Mouse (Mus musculus) heart, postnatal 0 days (tissue): ENCODE data around the gene Baz2a. TPM values are rescaled to one million over a fixed set of nuclear protein-coding genes. Genes with fewer than 3 reads are reported as not detected.
"Not testable (repeated sequence)": the region's sequence is repeated elsewhere in the genome, so short reads cannot be mapped to it uniquely, and the experiment has no call there.

Experiments
- ATAC-seq: fragments of 200-750 bp; cut with Nextera tagmentation; 2 replicates; pipeline ENCODE4 v1.8.0; 2017; ENCODE audit warnings: low read depth, moderate number of reproducible peaks, moderate library complexity; ENCODE audit not compliant: insufficient read depth
- DNase-seq: peaks from one replicate; pipeline ENCODE4 v3.0.0-alpha.2; 2016; ENCODE audit warnings: low spot score
- H3K27ac ChIP-seq: fragments of 300-500 bp; sonication (generic); 2 replicates; pipeline ENCODE4 v1.5.1; 2014; ENCODE audit warnings: low read depth, mild to moderate bottlenecking
- H3K27me3 ChIP-seq: fragments of 300-500 bp; sonication (generic); 2 replicates; pipeline ENCODE4 v1.6.1; 2014; ENCODE audit warnings: low read length, mixed read lengths; ENCODE audit not compliant: control insufficient read depth, insufficient read depth
- H3K36me3 ChIP-seq: fragments of 300-500 bp; sonication (generic); replicated peaks from 2 replicates; pipeline ENCODE4 v1.6.1; 2014; ENCODE audit warnings: low read length, mixed read lengths; ENCODE audit not compliant: control insufficient read depth, insufficient read depth
- H3K4me1 ChIP-seq: fragments of 300-500 bp; sonication (generic); 2 replicates; pipeline ENCODE4 v1.6.1; 2014; ENCODE audit warnings: antibody characterized with exemption; ENCODE audit not compliant: control insufficient read depth, insufficient read depth
- H3K4me2 ChIP-seq: fragments of 300-500 bp; sonication (generic); 2 replicates; pipeline ENCODE4 v1.6.1; 2014; ENCODE audit warnings: low read depth, mild to moderate bottlenecking, low read length, moderate library complexity
- H3K4me3 ChIP-seq: fragments of 300-500 bp; sonication (generic); 2 replicates; pipeline ENCODE4 v1.5.1; 2014; ENCODE audit warnings: low read depth, low read length
- H3K9ac ChIP-seq: fragments of 300-500 bp; sonication (generic); replicated peaks from 2 replicates; pipeline ENCODE4 v1.6.1; 2014; ENCODE audit warnings: low read depth, low read length, mixed read lengths
- H3K9me3 ChIP-seq: fragments of 300-500 bp; sonication (generic); replicated peaks from 2 replicates; pipeline ENCODE4 v1.6.1; 2016; ENCODE audit warnings: low read length; ENCODE audit not compliant: control insufficient read depth
- CTCF ChIP-seq: IDR thresholded peaks from 2 replicates; pipeline ENCODE4 v1.5.1; 2016; ENCODE audit warnings: antibody characterized with exemption, control low read depth, low read depth
- EP300 ChIP-seq: IDR thresholded peaks from 2 replicates; pipeline ENCODE4 v1.6.1; 2016; ENCODE audit warnings: antibody characterized with exemption, low read depth
- WGBS: fragments of 180-500 bp; shearing (Covaris S2); extraction: QIAGEN DNeasy Blood & Tissue Kit; methylation state at CpG from one replicate; pipeline ENCODE4 v1.1.7; 2014; 5-methylcytosine and 5-hydroxymethylcytosine counted together
- polyA plus RNA-seq: library from polyadenylated mRNA; unstranded; fragments of >200 nt; fragmentation: Nextera tagmentation; extraction: Ambion mirVana; gene quantifications from 2 replicates; pipeline ENCODE4 v1.2.1, GENCODE M21; 2015
- total RNA-seq: library from RNA; depleted of rRNA; stranded (reverse); fragments of >200 nt; gene quantifications from 2 replicates; pipeline ENCODE4 v1.2.3, GENCODE M21; 2014; ENCODE audit warnings: low replicate concordance

Baz2a gene
- total and polyA plus RNA-seq, 2 experiments from 2014 or later = 7.7 to 15.8 TPM

- H3K27ac ChIP-seq = peak overlapping the region; percentile 63
- H3K36me3 ChIP-seq = peaks cover 22% of the 10 kb centered on the region
- H3K27me3 ChIP-seq = no peaks in the 10 kb centered on the region
- peak; percentile 92 for DNase-seq
- WGBS = 2% methylated on average over 5 of the region's 5 CpGs
- H3K4me1 ChIP-seq = peaks cover 23% of the 10 kb centered on the region
- no peak overlapping the region; the same call in 1 of the 2 replicates for H3K9ac ChIP-seq
- peak; percentile 53 for TF ChIP-seq CTCF
- TF ChIP-seq EP300 = no peak
- no peak overlapping the region for H3K4me3 ChIP-seq
- H3K4me2 ChIP-seq = peak overlapping the region; percentile 32
- ATAC-seq = peak; percentile 91
- H3K9me3 ChIP-seq = no peaks in the 10 kb centered on the region
Measured at GRCm38 (mm10) chr10:128149592-128149991, 58.2 kb downstream of the Baz2a start.

- Histone ChIP-seq H3K4me2 (peak overlapping the region; percentile 48), H3K27ac (peak overlapping the region; percentile 63), H3K4me3 (no peak overlapping the region; the same call in 1 of the 2 replicates), H3K27me3 (no peaks in the 10 kb centered on the region), H3K4me1 (peaks cover 23% of the 10 kb centered on the region), H3K9me3 (no peaks in the 10 kb centered on the region), H3K36me3 (0 out of 2 replicates have a peak, but pooled peaks cover 9% of the 10 kb centered on the region), H3K9ac (no peak overlapping the region)
- TF ChIP-seq EP300 = no peak
- TF ChIP-seq CTCF = no peak
- peak; percentile 82 for DNase-seq
- 29% methylated on average over 14 of the region's 14 CpGs for WGBS
- peak; percentile 66 for ATAC-seq
Measured at GRCm38 (mm10) chr10:128150941-128151340, 59.6 kb downstream of the Baz2a start.

GRCm38 (mm10) chr10:128153978-128154377 is 62.6 kb downstream of the Baz2a start:
- ATAC-seq (no peak), DNase-seq (peak; percentile 37)
- Histone ChIP-seq H3K36me3 (0 out of 2 replicates have a peak, but pooled peaks cover 4% of the 10 kb centered on the region), H3K4me1 (peaks cover 23% of the 10 kb centered on the region), H3K27ac (peak overlapping the region; percentile 20; the same call in 1 of the 2 replicates), H3K27me3 (no peaks in the 10 kb centered on the region), H3K4me3 (no peak overlapping the region), H3K4me2 (no peak overlapping the region), H3K9ac (no peak overlapping the region), H3K9me3 (no peaks in the 10 kb centered on the region)
- 34% methylated on average over 3 of the region's 3 CpGs for WGBS
- TF ChIP-seq EP300 (no peak), CTCF (no peak)

- H3K27ac ChIP-seq, H3K9ac ChIP-seq, H3K4me2 ChIP-seq, H3K9me3 ChIP-seq, H3K4me1 ChIP-seq, ATAC-seq, DNase-seq, H3K4me3 ChIP-seq, H3K36me3 ChIP-seq, H3K27me3 ChIP-seq: not testable (repeated sequence)
- 82% methylated on average over 1 of the region's 3 CpGs for WGBS
Measured at GRCm38 (mm10) chr10:128165726-128166125, 74.3 kb downstream of the Baz2a start.

DNA sequence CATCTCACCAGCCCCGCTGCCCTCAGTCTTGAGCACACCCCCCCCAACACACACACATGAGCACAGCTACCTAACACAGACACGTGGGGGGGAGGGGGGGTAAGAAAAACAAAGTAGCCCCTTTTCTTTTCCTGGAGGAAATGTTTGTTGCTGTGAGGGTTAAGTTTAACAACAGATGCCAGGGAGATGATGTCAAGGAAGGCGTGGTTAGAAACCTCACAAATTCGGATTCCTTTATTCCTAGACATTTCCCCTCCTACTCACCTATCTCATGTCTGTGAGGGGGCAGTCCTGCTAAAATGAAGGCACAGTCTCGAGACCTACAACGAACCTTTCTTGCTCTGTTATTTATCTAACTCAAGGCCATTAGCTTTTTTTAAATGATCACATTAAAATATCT is 75.7 kb downstream of the Baz2a start:
- WGBS = 27% methylated on average over 6 of the region's 6 CpGs
- no peak for TF ChIP-seq CTCF
- no peak for TF ChIP-seq EP300
- H3K27ac ChIP-seq = peak overlapping the region; percentile 72
- H3K9me3 ChIP-seq = no peaks in the 10 kb centered on the region
- no peaks in the 10 kb centered on the region for H3K36me3 ChIP-seq
- no peaks in the 10 kb centered on the region for H3K4me1 ChIP-seq
- no peak overlapping the region for H3K4me3 ChIP-seq
- H3K4me2 ChIP-seq = no peak overlapping the region
- no peak for ATAC-seq
- no peaks in the 10 kb centered on the region for H3K27me3 ChIP-seq
- H3K9ac ChIP-seq = no peak overlapping the region
- DNase-seq = peak; percentile 19

DNA sequence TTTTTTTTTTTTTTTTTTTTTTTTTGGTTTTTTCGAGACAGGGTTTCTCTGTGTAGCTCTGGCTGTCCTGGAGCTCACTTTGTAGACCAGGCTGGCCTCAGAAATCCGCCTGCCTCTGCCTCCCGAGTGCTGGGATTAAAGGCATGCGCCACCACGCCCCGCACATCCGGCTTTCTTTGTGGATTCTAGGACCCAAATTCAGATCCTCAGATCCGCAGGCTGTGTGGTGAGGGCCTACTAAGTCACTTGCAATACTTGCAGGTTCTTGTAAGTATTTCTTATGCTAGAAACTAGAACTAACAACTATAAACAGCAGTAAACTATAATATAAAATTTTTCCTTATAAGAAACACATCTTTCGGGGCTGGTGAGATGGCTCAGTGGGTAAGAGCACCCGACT is 80.0 kb downstream of the Baz2a start:
- not testable (repeated sequence) for H3K27me3 ChIP-seq, H3K4me3 ChIP-seq, H3K4me2 ChIP-seq, DNase-seq, H3K9ac ChIP-seq, H3K27ac ChIP-seq, H3K36me3 ChIP-seq, H3K9me3 ChIP-seq, ATAC-seq
- 95% methylated on average over 9 of the region's 10 CpGs for WGBS
- H3K4me1 ChIP-seq = peaks cover 13% of the 10 kb centered on the region
